Mouse (Mus musculus) cerebellum, adult 9-10 months (tissue): ENCODE data around the gene Dlgap1.

Source experiments
- DNase-seq: peaks from one replicate; pipeline ENCODE4 v3.0.0; 2022

Gene Dlgap1

DNA sequence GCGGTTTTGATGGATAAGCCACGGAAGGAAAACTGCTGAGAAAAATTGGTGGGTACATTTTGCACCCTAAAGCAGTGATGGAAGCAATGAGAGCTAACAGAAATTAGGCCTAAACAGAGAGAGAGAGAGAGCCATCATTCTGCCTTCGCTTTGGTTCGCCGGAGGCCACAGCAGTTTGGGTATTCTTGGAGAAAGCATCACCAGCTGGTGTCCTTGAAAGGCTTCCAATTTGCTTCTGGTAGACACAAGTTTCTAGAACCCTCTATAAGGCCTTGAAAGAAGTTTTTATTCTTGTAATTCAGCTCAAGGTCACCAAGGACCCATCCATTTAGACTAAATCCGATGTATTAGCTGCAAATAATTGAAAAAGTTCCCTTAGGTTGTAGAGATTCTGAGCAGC is 205.0 kb downstream of the Dlgap1 start:
- peak; percentile 40 for DNase-seq

DNA sequence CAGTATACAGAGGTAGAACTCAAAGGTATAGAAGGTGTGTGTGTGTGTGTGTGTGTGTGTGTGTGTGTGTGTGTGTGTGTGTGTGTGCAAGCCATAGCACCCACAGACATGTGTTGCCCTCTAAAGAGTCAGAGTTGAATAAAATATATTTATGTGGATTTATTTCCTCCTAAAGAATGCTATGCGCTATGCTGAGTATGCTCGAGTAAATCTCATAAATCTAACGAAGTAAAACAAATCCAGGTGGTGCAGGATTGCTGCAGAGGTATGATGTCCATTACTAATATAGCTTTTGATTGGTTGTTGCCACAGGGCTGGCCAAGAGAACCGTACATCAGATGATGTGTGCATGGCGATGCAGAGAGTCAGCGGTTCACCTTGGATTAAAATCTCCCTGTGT is 222.4 kb downstream of the Dlgap1 start:
- no peak for DNase-seq

DNA sequence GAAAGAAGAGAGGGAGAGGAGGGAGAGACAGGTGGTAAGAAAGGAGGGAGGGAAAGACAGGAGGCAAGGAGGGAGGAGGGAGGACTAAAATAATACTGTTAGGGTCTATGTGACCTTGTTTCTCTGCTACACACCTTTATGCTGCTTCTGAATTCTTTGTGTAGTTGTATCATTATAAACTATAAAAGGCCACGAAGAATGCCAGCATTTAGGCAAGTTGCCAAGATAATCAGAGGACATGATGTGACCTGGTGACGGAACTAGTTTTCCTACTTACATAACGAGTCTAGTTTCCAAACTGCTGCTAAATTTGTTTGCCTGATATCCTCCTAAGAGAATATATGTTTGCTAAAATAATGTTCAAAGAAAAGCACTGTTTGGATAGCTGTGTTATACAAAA is 254.0 kb downstream of the Dlgap1 start:
- DNase-seq: peak; percentile 73

DNA sequence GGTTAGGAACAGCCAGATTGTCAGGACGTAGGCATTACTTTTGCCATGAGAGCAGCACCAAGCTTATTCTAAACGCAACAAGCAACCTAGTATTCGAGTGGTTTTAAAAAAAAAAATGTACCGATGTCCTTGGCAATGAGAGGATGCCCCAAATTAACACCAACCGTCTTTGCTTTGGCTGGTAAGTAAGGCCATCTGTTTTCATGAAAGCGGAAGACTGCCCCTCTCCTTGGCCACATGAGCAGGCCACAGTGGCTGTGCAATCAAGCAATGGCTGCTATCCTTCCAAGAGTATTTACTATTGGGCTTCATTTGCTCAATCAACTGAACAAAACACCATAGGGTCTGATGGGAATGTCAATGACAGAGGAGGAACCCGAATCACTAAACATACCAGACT is 278.5 kb downstream of the Dlgap1 start:
- DNase-seq: peak; percentile 93

DNA sequence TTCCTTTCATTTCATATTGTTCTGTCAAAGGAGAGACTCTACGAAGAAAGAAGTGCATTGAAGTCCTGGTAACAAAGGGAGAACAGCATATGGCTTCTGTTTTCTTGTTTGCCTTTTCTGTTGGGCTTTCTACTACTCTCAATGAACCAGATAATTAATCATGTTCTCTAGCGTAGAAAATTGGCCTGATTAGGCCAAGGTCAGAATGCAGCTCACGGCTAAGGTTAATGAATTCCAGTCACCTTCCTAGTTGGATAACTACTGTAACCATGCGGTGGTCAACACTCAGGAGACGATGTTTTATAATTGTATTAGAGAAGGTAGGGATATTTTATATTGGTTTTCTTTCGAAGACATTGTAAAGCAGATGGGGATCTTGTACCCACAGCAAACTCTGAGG is 279.4 kb downstream of the Dlgap1 start:
- DNase-seq: no peak

DNA sequence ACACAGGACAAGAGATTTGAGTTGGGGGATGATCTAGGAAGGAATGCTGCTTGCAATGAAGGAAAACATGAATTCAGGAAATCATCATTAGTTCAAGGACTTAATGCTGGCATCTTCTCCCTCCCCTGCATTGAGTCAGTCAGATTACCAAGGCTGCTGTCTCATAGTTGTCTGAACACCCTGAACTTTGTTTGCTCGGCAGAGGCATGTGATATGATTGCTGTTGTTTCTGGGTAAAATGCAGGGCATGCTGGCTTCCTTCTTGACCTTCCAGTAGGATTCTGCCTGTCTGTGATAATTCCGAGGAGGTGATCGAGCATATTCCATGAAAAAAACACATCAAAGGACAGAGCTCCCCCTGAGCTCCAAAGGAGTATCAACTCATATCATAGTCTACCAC is 283.6 kb downstream of the Dlgap1 start:
- no peak for DNase-seq

DNA sequence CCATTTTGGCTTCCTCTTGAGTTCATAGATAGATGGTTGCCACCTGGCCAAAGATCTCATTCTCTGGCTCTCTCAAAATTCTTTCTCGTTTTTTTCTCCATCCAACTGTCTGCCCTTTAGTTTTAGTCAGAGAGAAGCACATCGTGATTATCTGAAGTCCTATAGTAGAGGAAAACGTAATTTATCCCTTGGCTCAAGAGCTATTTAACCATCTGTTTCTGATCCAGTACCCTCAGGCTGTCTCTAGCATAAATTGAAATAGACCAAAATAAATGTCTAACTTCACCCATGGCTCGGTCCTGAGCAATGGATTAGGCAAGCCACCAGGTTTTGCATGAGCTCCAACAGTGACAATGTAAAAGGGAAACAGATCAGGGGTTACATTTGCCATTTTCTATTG is 287.5 kb downstream of the Dlgap1 start:
- DNase-seq: peak; percentile 82

DNA sequence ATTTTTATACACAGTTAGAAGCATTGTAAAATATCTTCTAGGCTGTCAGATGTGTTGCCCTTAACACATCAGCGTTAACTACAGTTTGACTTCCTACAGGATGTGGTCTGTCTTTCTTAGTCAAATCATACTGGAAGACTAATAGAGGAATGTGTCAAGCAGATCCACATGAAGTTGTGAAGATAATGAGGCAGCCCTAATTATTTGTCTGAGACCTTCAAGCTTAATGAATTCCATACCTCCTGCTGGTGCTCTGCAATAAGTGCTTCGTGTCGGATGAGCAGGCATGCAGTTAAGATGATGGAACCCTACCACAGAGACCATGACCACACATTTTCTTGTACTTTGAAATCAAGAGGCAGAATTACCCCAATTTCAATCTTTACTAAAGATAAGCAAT is 294.3 kb downstream of the Dlgap1 start:
- DNase-seq: no peak

DNA sequence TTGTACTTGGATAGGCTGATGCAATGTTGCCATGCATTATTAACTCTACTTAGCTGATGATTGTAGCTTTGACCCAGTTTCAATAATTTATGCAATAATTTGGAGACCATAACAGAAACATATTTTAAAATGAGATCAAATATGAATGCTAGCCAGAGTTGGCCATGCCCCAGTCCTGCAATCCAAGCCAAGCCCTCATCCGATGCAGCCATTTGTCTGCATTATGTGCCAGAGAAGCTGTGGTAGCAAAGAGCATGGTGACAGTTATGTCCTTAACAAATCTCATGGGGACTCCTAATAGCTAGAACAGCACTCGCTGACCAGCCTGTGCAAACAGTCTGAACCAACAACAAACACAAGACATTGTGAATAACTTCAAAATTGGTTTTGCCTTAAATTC is 303.3 kb downstream of the Dlgap1 start:
- peak; percentile 90 for DNase-seq

DNA sequence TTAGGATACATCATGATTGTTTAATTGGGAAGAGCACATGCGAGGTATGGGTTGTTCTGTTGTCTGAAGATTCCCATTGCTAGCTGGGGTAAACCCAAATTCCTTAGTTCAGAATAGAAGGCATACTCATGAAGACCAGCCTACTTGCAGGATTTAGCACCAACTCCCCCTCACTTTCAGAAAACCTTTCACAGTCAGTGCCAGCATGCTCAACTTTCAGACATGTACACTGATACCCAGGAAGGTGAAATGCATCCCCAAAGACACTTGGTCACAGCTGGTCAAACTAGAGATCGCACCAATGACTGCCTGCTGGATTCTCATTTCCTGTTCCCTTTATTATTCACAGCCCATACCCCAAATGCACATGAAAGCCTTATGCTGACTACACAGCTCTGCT is 318.8 kb downstream of the Dlgap1 start:
- no peak for DNase-seq

DNA sequence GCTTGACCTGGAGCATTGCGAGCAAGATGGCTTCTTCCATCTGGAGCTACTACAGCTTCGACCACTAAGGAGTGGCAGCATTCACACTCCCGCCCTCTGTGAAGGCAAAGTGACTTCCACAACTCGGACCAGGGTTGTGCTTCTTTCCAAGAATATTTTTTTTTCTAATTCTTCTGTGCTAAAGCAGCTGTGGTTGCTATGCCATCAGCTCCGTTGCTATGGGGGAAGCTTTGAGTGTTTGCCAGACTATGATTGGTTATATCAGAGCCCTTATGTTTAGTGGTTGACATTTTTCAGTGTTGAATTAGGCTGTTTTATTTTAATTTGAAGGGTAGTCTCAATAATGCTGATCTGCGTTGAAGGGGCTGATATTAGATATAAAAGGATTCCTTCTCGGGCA is 325.2 kb downstream of the Dlgap1 start:
- DNase-seq: no peak

DNA sequence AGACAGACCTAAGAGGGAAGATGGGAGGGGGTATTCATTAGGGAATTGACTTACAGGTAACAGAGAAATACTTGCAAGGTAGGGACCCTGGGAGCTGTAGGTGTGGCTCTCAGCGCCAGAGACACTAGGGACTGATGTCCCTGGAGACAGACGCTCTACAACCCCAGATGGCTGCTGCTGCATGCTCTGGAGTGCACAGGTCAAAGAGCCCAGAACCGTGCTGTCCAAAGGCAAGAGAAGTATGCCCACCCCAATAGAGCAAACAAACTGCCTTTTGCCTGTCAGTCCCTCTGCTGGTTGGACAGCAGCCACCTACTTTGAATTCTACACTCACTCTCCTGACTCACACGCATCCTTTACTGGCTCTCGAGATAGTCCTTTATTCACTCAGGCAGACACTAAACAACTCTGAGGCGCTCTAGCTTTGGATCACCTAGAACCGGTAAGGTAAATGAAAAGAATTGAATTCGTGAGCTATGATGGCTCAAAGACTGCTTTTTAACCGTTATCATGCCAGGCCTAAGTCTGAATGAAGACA is 333.1 kb downstream of the Dlgap1 start:
- DNase-seq: peak; percentile 28

DNA sequence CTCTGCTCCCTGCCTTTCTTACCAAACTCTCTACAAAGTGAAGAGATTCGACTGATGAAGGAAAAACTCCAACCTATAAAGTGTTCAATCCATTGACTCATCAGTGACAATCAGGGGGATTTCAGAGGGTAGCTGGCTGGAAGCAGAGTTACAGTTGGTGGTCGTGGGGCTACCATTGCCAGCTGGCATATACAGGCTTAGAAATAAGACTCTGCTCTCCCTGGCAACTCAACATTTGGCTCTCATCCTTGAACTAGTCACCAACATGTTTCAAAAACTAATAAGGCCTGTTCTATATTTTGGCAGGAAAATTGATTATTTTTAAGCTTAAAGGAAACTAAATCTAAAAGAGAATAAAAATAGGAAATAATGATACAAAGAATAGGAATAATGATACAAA is 333.8 kb downstream of the Dlgap1 start:
- no peak for DNase-seq

DNA sequence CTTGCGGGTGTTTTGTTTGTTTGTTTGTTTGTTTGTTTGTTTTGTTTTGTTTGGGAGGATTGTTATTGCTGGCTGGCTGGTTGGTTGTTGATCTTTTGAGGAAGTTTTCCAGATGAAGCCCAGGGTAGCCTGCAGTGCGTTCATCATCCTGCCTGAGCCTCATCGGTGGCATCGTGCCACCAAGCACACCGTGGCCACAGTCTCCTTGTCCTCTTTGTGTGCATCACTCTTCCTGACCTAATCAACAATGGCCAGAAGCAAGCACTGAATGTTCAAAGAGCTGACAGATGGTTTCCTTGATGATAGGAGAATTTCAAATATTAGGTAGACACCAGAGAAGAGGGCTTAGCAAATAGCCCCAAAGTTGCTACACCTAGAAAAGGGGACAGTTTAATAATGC is 336.1 kb downstream of the Dlgap1 start:
- DNase-seq: peak; percentile 83

DNA sequence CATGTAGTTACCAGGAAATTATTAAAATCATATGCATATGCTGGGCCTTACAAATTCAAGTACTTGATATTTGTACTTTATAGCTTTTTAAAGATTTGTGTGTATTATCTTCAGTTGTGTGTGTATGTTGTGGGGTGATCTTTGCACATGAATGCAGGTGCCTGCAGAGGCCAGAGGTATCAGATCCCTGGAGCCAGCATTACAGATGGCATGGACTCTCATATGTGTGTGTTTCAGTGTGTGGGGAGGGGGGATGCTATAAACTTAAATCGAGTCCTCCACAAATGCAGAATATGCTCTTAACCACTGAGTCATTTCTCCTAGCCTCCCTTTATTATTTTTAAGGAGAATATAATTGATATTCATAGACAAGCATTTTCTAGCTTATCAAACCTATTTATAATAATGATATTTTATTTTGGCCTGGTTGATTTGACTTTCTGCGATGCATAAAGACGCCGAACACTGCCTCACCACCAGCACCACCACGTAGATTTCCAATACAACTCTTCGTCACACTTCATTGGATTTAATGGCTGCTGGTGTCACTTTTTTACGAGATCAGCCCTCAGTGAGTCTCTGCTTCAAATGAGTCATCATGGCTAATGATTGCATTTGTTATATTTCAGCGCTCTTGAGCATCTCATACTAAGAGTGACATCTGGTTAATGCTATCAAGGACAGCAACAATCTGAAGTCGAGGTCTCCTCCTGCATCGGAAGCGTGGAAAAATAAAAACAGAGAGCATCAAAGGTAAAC is 338.7 kb downstream of the Dlgap1 start:
- no peak for DNase-seq

DNA sequence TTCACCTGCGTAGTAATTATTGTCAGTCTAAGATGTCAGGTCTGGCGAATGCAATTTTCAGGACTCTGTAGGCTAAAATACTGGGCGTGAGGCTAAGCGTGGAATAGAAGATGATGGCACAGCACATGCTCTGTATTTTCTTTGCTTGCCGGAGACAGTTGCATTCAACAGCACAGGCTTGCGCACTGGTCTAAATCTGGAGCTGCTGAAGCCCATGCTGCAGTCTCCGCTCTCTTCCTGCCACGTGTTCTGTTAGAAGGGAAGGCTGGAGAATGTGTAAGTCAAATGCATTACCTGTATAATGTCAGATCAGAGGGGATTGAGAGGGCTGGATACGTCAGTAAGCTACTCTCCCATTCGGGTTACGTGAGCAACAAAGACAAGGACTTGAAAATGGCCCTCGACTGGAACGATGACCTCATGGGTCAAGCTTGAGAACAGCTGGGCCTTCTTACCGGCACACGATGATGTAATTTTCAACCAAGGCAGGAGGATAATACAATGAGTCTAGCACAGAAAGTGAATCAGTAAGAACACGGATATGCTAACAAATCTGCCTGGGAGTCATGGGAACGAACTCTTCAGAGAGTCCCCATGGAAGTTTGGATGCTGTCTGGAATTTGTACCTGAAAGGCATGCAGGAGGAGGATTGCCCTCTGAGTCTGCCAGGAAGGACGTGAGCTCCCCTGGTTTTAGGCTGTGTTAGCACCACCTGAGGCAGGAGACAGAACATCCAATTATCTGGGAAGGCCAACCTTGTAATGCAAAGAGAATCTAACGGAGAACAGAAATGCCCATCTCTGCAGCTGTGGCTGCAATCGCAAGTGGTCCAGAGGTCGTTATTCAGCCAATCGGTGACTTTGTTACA is 339.7 kb downstream of the Dlgap1 start:
- DNase-seq: no peak

DNA sequence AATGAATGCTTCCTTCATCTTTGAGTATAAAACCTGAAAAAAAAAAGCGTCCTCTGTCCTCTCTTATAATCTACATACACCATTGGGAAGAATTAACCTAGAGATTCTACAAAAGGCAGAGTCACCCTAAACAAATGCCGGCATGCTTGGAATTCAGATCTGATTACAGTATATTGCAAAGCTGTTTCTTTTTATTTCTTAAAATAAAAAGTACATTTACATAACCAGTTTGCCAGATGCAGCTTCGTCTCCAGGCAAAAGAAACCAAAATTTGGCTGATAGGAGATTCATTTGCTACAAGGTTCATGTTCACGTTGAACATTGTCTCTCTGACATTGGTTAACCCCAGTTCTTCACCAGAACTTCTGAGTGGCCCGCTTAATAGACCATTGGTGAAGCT is 347.5 kb downstream of the Dlgap1 start:
- DNase-seq: no peak

DNA sequence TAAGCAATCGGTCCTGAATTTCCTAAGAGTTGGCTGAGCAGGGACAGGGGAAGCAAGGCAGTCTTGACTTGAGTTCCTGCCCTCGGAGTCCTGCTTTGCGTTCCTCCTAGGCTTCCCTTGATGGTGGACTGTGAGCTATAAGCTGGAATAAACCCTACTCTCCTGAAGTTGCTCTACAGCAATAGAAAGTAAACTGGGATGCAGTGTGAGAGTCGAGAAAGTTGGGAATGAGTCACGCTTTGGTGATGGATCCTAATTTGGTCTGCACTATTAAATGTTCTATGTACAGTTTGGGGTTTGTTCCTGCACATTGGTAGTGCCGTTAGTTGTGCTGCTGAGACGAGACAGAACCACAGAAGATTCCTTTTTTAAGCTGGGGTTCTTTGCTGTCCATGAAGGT is 348.9 kb downstream of the Dlgap1 start:
- DNase-seq: no peak

DNA sequence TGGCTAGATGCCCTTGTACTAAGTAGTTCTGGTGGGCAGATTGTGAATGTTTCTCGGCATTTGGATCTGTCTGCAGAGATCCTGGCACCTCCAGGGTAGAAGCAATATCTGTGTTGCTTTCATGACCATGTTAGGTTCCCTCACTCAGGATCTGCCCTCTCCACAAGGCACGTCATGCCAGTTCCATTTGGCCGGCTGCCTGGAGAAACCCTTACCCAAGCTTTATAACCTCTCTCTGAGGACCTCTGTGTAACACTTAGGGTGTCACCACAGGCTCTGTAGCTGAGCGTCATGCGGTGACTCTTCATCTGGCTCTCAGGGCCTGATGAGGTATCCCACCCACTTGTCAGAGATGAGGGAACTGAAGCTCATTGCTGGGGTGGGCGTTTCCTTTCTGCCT is 353.1 kb downstream of the Dlgap1 start:
- no peak for DNase-seq

DNA sequence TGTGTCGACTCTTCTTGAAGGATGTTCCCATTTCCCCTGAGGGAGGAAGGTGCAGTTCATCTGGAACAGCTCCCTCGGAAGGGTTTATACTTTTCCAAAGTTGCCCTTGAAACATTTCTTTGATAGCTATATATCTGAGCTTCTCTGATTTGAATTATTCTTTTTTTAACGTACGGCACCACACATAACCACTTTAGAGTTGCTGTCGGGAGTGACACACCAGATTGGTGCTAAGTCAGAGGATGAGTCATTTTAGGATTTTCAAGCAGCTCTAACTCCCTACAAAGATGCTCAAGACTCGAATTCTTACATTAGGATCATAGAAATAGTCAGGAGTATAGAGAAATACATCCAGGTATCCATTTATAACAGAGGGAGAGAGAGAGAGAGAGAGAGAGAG is 364.6 kb downstream of the Dlgap1 start:
- no peak for DNase-seq

DNA sequence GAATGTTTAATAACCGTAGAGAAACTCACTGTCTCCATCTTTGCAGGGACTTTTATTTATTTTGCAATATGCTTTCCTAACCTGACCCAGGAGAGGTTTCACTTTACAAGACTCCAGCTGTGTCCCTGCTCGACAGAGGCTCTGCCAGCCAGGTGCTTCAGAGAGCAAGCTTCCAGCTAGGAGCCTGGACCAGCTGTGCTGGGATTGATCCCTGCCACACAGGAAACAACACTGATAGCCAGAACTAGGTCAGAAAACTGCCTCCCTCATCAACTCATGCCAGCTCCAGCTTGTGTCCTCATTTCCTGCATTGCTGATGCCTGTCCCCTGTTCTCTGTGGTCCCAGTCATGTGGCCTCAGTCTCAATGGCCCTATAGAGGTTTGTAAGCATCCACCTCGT is 365.3 kb downstream of the Dlgap1 start:
- DNase-seq: peak; percentile 28

DNA sequence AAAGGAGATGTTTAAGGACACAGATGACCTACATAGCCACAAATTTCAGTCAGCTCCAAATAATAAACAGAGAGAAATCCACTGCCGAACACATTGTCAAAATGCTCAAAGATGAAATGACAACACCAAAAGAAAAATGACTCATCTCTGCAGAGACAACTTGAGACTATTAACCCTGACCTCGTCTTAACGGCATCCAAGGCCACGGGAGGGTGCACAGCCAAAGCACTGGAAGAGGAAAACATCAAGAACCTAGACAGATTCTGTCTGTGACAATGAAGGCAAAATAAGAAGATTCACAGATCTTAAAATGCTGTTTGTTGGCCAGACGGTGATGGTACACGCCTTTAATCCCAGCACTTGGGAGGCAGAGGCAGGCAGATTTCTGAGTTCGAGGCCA is 370.9 kb downstream of the Dlgap1 start:
- DNase-seq: no peak

DNA sequence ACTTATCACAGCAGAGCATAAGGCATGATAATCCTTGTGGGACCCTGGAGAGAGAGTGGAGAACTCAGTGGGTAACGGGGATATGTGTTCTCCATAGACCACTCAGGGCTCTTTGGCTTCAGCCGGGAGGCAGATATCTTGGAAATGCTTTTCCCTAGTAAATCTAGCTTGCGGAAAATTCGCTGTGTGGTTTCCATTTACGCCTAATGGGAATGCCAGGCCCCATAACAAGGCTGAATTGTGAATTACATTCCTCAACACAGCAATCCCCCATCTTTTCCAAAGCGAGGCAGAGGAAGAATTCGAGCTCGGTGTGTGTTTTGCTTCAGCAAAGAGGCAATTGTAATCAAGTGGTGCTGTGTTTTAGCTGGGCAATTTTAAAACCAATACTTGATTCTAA is 372.4 kb downstream of the Dlgap1 start:
- no peak for DNase-seq

DNA sequence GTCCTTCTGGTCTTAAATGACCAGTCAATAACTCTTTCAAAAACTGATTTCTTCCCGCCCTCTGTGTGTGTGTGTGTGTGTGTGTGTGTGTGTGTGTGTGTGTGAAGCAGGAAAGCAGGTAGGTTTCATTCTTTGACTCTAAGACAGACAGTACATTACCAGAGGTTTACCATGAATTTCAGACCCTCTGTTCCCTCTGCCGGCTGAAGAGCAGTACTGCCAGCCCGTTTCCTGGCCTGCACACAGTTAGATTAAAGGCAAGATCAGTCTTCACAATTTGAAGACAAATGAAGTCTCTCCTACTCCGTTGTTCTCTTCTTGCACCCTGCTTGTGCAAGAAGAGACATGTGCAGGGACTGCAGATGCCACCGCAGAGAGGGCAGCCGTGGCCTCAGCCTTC is 373.0 kb downstream of the Dlgap1 start:
- DNase-seq: peak; percentile 49
